Mouse (Mus musculus): Measurements from ENCODE around the gene Yme1l1. TPM values are rescaled to one million over a fixed set of nuclear protein-coding genes. Genes with fewer than 3 reads are reported as not detected.

Yme1l1 gene
- polyA plus RNA-seq (2012; rRNA removed; ENCODE audit: low replicate concordance) = 0.25 and 0.37 TPM in 2 replicates

DNA sequence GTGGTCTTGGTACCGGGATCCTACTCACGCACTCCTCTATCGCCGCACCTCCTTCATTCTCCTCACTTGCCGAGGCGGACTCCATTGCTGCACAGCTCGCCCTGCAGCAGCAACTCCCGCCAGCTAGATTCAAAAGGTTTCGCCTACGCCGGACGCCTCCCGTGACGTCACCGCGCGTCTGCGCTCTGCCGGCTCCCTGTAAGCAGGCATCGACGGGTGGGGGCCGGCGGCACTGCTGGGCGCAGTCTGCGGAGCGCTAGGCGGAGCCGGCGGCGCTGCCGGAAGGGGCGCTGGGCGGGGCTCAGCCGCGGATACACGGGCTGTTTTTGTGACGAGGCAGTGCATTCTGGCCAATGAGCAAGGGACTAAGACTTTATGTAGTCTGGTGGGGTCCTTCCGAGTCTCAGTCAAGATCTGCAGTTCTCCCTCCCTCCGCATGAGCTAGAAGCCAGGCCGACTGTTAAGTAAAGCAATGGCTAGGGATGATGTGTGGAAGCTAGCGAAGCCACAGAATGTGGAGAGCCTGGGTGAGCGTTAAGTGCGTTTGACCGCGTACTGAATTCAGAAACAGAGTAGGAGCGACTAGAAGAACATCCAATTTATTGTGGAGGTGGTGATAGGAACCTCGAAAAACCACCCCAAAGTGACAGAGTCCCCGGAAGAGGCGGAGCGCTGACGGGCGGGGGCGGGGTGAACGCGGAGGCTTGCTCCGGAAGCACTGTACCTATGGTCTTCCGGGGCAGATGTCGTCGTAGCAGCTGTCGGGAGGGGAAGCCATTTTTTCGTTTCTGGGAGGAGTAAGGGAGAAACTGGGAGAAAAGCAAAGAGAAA is at the start of gene Yme1l1, which contains the start of gene Mastl:
Gene Yme1l1, plus strand, starts transcription at position 593 of the 831 bp plus-strand sequence.
Gene Mastl, minus strand, starts transcription at position 248 of the 831 bp plus-strand sequence.

GRCm38 (mm10) chr2:23207070-23207526 is 50.9 kb downstream of the Yme1l1 start, which contains the start of gene 4931423N10Rik:
TSS of gene 4931423N10Rik (plus strand) at chr2:23207476.

Other genes starting within 250 kb of the Yme1l1 start
- 51.2 and 68.5 TPM in 2 replicates for gene Abi1, start 116.1 kb upstream of the Yme1l1 start, polyA plus RNA-seq (2012; rRNA removed; ENCODE audit: low replicate concordance)
- 4.1 and 5.8 TPM in 2 replicates for gene Acbd5, start 88.2 kb upstream of the Yme1l1 start, polyA plus RNA-seq (2012; rRNA removed; ENCODE audit: low replicate concordance)
- gene Mastl, start 345 bp upstream of the Yme1l1 start, polyA plus RNA-seq (2012; rRNA removed; ENCODE audit: low replicate concordance) = 0.07 TPM in 1 of 2 replicates, not detected in the other
- not detected in 2 replicates for gene 4931423N10Rik, start 51.1 kb downstream of the Yme1l1 start, polyA plus RNA-seq (2012; rRNA removed; ENCODE audit: low replicate concordance)
- gene Nxph2, start 164.9 kb downstream of the Yme1l1 start, polyA plus RNA-seq (2012; rRNA removed; ENCODE audit: low replicate concordance) = not detected in 2 replicates